In genomic region chr4:106794247-106794646, GRCm38 (mm10) we compare ENCODE assay signal across 16 mouse cellular contexts. TPM values are rescaled to one million over a fixed set of nuclear protein-coding genes. Genes with fewer than 3 reads are reported as not detected.
DNase-seq lines count a peak whose midpoint lies in the region; ATAC-seq lines count a peak whose summit lies in the region.
"Had no signal": no experiment of that assay in that cellular context is flagged by ENCODE, and none has a peak within 500 bp of the region (broad histone marks: within the 10 kb centered on the region; RNA-seq: fewer than 3 reads in every experiment).

No protein-coding gene starts in this region.

- no peak overlapping the region for H3K4me3 ChIP-seq in heart, embryonic 16.5 days (ENCODE audit: low read length)
- H3K4me3 ChIP-seq in heart, embryonic 11.5 days (ENCODE audit: low read depth, low read length), result no peak overlapping the region
- no peak overlapping the region for H3K4me3 ChIP-seq in liver, embryonic 16.5 days (ENCODE audit: low read depth, low read length)
- H3K4me3 ChIP-seq: embryonic facial prominence, embryonic 12.5 days; hindbrain, embryonic 12.5 days; limb, embryonic 15.5 days; neural tube, embryonic 12.5 days had no signal

- intact Hi-C loops in left cerebral cortex, postnatal 36 days (cut with DNase I), result no loop called here

- H3K9ac ChIP-seq in heart, embryonic 16.5 days (ENCODE audit: low read length), result no peak overlapping the region
- no peak overlapping the region for H3K9ac ChIP-seq in heart, embryonic 11.5 days (ENCODE audit: low read depth, low read length)
- no peak overlapping the region for H3K9ac ChIP-seq in liver, embryonic 16.5 days (ENCODE audit: low read depth, low read length)
- H3K9ac ChIP-seq: embryonic facial prominence, embryonic 12.5 days; hindbrain, embryonic 12.5 days; limb, embryonic 15.5 days; neural tube, embryonic 12.5 days had no signal

- H3K9me3 ChIP-seq in heart, embryonic 16.5 days (replicated peaks; ENCODE audit: control insufficient read depth, low read length), result no peaks in the 10 kb centered on the region
- no peaks in the 10 kb centered on the region for H3K9me3 ChIP-seq in heart, embryonic 11.5 days (replicated peaks; ENCODE audit: control insufficient read depth, low read length)
- H3K9me3 ChIP-seq in liver, embryonic 16.5 days (replicated peaks; ENCODE audit: control insufficient read depth, low read length), result no peaks in the 10 kb centered on the region
- H3K9me3 ChIP-seq: embryonic facial prominence, embryonic 12.5 days; hindbrain, embryonic 12.5 days; limb, embryonic 15.5 days; neural tube, embryonic 12.5 days had no signal

- no peak for ATAC-seq in heart, embryonic 16.5 days (replicated peaks; ENCODE audit: extremely low read depth, insufficient read depth, low FRiP score)
- ATAC-seq in heart, embryonic 11.5 days (replicated peaks; ENCODE audit: insufficient number of reproducible peaks, low FRiP score, low TSS enrichment), result no peak
- ATAC-seq in liver, embryonic 16.5 days (ENCODE audit: low read depth), result peak; percentile 33
- ATAC-seq: forebrain, embryonic 16.5 days had no signal

- peaks cover 18% of the 10 kb centered on the region for H3K4me1 ChIP-seq in heart, embryonic 16.5 days (ENCODE audit: control insufficient read depth, insufficient read depth, low read length)
- peaks cover 10% of the 10 kb centered on the region for H3K4me1 ChIP-seq in heart, embryonic 11.5 days (ENCODE audit: control insufficient read depth, insufficient read depth, low read length)
- H3K4me1 ChIP-seq in liver, embryonic 16.5 days (ENCODE audit: control insufficient read depth, low read depth, low read length), result peaks cover 47% of the 10 kb centered on the region

- H3K27me3 ChIP-seq in heart, embryonic 16.5 days (ENCODE audit: control insufficient read depth, insufficient read depth, low read length), result no peaks in the 10 kb centered on the region
- no peaks in the 10 kb centered on the region for H3K27me3 ChIP-seq in heart, embryonic 11.5 days (ENCODE audit: control insufficient read depth, insufficient read depth, low read length)
- no peaks in the 10 kb centered on the region for H3K27me3 ChIP-seq in liver, embryonic 16.5 days (ENCODE audit: control insufficient read depth, insufficient read depth, low read depth, low read length)
- H3K27me3 ChIP-seq: embryonic facial prominence, embryonic 12.5 days; hindbrain, embryonic 12.5 days; limb, embryonic 15.5 days; neural tube, embryonic 12.5 days had no signal

- WGBS in heart, embryonic 16.5 days, result 73% methylated on average over 7 of the region's 7 CpGs
- 74% methylated on average over 7 of the region's 7 CpGs for WGBS in heart, embryonic 11.5 days (ENCODE audit: insufficient replicate concordance)
- 27% methylated on average over 7 of the region's 7 CpGs for WGBS in liver, embryonic 16.5 days (ENCODE audit: insufficient replicate concordance)

- H3K4me2 ChIP-seq in heart, embryonic 16.5 days (ENCODE audit: low read depth, low read length), result no peak overlapping the region
- H3K4me2 ChIP-seq in heart, embryonic 11.5 days, result no peak overlapping the region
- no peak overlapping the region for H3K4me2 ChIP-seq in liver, embryonic 16.5 days (ENCODE audit: low read depth, low read length)
- H3K4me2 ChIP-seq: embryonic facial prominence, embryonic 12.5 days; hindbrain, embryonic 12.5 days; limb, embryonic 15.5 days; neural tube, embryonic 12.5 days had no signal

- H3K36me3 ChIP-seq in heart, embryonic 16.5 days (ENCODE audit: control insufficient read depth, insufficient read depth), result no peaks in the 10 kb centered on the region
- H3K36me3 ChIP-seq in heart, embryonic 11.5 days (ENCODE audit: control insufficient read depth, insufficient read depth, low read length), result no peaks in the 10 kb centered on the region
- no peaks in the 10 kb centered on the region for H3K36me3 ChIP-seq in liver, embryonic 16.5 days (ENCODE audit: control insufficient read depth, insufficient read depth)
- H3K36me3 ChIP-seq: embryonic facial prominence, embryonic 12.5 days; hindbrain, embryonic 12.5 days; limb, embryonic 15.5 days; neural tube, embryonic 12.5 days had no signal

- H3K27ac ChIP-seq in heart, embryonic 16.5 days (ENCODE audit: low read length), result 0 out of 2 replicates have a peak overlapping the region, but pooled peaks have one; percentile 23
- H3K27ac ChIP-seq in heart, embryonic 11.5 days (ENCODE audit: low read depth, low read length), result no peak overlapping the region
- H3K27ac ChIP-seq in liver, embryonic 16.5 days (ENCODE audit: low read length), result no peak overlapping the region
- H3K27ac ChIP-seq: embryonic facial prominence, embryonic 12.5 days; hindbrain, embryonic 12.5 days; limb, embryonic 15.5 days; neural tube, embryonic 12.5 days had no signal

- DNase-seq in c-Kit-positive CD71-positive TER-119-negative erythroid progenitor cells, embryonic 14.5 days (ENCODE audit: low read depth), result peak; percentile 23
- peak; percentile 40 for DNase-seq in thymus, postnatal 14 days
- no peak for DNase-seq in frontal cortex, adult 2 months (ENCODE audit: extremely low spot score in 1 of 2, low spot score in 1 of 2)
- DNase-seq in left cerebral cortex, postnatal 36 days (ENCODE audit: low spot score in 2 of 2), result no peak
- no peak for DNase-seq in MN1 (ENCODE audit: low spot score)
- DNase-seq: cerebellum, adult 9-10 months; gastrocnemius, postnatal 36 days; right cerebral cortex, postnatal 14 days had no signal

RNA-seq across cellular contexts. Expression of gene Acot11, which starts 10.6 kb away (rescaled TPM):
- 7.9 and 8.1 TPM in 2 replicates for polyA plus RNA-seq in heart, embryonic 16.5 days (2015; fragmentation: Nextera tagmentation; extraction: Ambion mirVana)
- polyA plus RNA-seq in heart, embryonic 11.5 days (2014; fragmentation: Nextera tagmentation; extraction: Ambion mirVana), result 3.0 and 4.3 TPM in 2 replicates
- 4.9 and 6.1 TPM in 2 replicates for polyA plus RNA-seq in liver, embryonic 16.5 days (2015; fragmentation: Nextera tagmentation; extraction: Ambion mirVana)
- 19.4 and 21.4 TPM in 2 replicates for polyA plus RNA-seq in frontal cortex, adult 2 months (2012; rRNA removed)
- total RNA-seq in left cerebral cortex, postnatal 36 days (2021), result 10 to 100 TPM; 43.0 to 51.2 TPM

Comparison
In these comparisons a context has a peak if more than half of its experiments do, and no peak if none do; other contexts are left out.
1. DNase-seq: peak in c-Kit-positive CD71-positive TER-119-negative erythroid progenitor cells, embryonic 14.5 days (single experiment) and thymus, postnatal 14 days (single experiment); none in frontal cortex, adult 2 months (0 of 2), left cerebral cortex, postnatal 36 days (0 of 2) and MN1 (single experiment).